Mouse (Mus musculus): ENCODE data around the gene Mum1.

Mum1 gene

GRCm38 (mm10) chr10:80250573-80250972 is 24.3 kb downstream of the Mum1 start:
- DNase-seq (ENCODE audit: low spot score in 2 of 2), result no peak

GRCm38 (mm10) chr10:80252011-80252410 is 25.8 kb downstream of the Mum1 start:
- DNase-seq (ENCODE audit: low spot score in 2 of 2), result no peak

DNA sequence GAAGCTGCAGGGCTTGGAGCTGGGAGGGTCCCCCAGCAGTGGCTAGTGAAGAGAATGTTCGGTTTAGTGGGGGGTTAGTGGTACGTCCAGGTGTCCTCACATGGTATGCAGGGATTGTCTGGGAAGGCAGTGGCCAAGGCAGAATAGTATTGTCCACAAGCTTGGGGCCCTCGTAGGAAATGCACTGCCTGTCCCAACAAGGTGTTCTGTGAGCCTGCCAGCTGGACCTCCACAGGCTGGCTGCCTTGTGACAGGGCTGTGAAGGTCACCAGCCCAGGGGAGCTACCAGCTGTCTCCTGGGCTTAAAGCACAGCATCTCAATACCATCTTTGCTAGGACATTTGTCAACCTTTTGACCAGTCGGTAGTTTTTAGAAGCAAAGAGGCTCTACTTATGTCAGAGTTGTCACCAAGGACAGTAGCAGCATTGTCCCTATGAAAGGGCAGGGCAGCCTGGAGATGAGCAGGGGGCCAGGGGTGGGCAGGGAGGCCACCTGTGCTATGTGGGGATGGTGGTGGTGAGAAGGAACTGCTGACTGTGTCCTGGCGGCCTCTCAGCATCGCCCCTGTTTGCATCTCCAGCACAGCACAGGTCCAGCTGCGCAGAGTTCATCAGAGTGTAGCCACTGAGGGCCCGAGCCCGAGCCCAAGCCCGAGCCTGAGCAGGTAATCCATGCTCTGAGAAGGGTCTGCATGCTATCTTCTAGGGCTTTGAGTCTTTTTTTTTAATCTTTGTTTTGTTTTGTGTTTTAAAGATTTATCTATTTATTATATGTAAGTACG is 26.4 kb downstream of the Mum1 start:
- no peak for DNase-seq (ENCODE audit: low spot score in 2 of 2)

DNA sequence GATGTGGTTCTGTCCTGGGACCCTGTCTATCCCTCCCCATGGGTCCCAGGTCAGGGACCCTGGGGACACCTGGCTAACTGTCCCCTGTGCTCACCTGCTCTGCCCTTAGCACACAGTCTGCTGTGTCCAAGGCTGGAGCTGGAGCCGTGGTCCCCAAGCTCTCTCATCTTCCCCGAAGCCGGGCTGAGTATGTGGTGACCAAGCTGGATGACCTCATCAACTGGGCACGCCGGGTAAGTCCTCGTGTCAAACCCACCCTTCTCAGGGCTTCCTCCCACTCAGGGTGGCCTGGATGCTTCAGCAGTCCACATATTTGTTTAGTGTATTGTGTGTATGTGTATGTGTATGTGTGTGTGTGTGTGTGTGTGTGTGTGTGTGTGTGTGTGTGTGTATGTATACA is 27.3 kb downstream of the Mum1 start:
- no peak for DNase-seq (ENCODE audit: low spot score in 2 of 2)

DNA sequence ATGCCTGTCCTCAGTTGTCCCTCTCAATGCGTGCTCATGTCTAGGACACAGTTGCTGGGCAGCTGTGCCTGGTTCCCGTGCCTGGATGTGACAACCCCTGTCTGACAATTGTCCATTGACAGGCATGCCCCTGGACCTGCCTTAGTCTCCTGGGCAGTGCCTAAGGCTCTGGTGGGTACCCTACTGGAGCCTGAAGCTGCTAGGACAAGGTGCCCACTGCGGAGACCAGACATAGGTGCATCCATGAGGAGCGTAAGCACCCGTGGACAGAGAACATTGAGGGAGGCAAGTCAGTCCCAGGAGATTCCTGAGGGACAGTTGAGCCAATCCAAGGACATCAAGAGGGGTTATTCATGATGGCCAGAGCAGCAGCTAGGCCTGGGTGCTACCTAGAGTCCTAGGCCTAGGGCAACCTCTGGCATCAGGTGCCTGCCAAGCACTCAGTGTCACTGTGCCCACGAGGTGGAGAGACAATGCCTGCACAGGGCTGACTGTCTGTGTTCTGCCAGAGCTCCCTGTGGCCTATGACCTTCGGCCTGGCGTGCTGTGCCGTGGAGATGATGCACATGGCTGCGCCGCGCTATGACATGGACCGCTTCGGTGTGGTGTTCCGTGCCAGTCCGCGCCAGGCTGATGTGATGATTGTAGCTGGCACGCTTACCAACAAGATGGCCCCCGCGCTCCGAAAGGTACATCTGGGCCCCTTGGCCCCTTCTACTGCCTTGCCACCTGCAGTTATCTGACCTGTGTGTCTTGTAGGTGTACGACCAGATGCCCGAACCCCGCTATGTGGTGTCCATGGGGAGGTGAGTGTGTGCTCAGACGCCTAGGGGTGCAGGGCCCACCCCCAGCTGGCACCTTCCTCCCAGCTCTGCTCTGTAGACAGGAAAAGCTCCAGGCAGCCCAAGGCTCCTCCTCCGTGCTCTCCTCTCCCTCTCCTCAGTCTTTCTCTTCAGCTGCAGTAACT is 28.4 kb downstream of the Mum1 start:
- no peak for DNase-seq (ENCODE audit: low spot score in 2 of 2)

GRCm38 (mm10) chr10:80255881-80256535 is 29.8 kb downstream of the Mum1 start:
- DNase-seq (ENCODE audit: low spot score in 2 of 2), result no peak

DNA sequence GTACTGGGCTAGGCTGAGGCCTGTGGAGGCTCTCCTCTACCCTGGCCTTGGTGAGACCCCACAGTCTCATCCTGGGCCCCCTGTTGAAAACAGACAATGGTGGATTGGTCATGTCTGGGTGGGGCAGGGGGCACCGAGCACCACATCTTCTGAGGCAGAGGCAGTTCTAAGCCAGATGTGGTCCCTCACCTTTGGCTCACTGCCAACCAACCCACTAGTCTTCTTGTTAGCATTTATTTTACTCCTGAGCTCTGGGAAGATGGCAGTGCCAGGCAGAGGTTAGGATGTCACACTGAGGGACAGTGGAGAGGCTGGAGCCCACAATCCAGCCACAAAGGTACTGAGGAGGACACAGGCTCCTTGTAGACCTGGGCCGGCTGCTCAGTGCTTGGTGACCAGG is 31.7 kb downstream of the Mum1 start:
- no peak for DNase-seq (ENCODE audit: low spot score in 2 of 2)

DNA sequence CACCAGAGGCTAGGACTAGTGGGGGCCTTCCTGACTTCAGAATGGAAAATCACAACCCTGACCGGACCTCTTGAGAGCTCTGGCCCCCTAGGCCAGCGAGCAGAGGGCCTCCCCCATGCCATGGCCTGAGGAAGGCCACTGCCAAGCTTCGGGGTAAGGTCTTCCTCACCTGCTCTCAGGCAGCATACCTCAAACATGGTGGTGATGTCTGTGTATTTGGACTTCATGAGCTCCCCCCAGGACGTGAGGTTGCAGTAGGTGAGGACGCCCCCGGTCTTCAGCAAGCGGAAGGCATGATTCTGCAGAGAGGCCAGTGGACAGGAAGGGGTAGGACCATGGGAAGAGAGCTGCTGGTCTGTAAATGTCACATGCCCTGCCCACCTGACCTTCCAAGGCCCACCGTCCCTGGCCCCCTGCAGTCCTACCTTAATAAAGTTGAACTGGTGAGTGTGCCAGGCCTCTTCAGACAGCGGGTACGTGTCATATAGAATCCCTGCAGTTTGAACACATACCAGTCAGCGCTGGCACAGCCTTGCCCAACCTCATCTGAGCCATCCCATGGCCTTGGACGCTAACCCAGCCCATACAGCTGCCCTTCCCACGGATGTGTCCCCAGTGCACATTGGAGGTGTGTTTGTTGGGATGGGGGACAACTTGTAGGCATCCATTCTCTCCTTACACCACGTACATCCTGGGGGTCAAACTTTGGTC is 32.7 kb downstream of the Mum1 start:
- no peak for DNase-seq (ENCODE audit: low spot score in 2 of 2)

GRCm38 (mm10) chr10:80259463-80259805 is 33.2 kb downstream of the Mum1 start:
- DNase-seq (ENCODE audit: low spot score in 2 of 2), result no peak

DNA sequence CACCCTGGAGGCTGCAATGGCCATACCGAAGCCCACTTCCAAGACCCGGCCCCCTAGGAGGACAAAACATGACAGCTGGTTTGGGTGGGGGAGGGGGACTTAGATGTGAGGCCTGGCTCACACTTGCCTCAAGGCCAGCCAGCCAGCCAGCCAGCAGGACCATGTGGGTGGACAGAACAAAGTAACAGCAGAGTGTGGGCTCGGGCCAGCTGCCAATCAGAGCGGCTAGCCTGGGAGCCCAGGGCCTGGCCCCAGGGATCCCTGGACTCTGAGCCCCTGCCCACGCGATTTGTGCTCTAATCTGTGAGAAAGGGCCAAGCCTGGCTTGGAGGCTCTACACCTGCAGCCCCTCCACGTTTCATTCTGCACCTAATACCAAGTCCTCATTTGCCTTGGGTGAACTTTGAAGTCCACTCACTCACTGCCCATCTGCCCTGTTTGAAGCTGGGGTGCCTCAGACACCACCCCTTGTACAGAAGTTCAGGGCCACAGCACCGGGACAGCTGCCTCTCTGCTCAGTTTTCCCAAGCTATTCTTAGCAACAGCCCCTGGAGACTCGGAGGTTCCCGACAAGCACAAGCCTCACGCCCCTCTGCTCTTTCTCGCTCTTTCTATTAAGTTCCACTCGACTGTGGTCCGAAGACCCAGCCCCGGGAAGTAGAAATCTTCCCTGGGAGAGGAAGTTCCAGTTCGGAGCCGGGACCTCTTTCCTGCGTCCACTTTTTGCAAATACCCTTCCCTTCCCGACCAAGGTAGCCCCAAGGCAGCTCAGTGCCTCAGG is 33.8 kb downstream of the Mum1 start:
- no peak for DNase-seq (ENCODE audit: low spot score in 2 of 2)

DNA sequence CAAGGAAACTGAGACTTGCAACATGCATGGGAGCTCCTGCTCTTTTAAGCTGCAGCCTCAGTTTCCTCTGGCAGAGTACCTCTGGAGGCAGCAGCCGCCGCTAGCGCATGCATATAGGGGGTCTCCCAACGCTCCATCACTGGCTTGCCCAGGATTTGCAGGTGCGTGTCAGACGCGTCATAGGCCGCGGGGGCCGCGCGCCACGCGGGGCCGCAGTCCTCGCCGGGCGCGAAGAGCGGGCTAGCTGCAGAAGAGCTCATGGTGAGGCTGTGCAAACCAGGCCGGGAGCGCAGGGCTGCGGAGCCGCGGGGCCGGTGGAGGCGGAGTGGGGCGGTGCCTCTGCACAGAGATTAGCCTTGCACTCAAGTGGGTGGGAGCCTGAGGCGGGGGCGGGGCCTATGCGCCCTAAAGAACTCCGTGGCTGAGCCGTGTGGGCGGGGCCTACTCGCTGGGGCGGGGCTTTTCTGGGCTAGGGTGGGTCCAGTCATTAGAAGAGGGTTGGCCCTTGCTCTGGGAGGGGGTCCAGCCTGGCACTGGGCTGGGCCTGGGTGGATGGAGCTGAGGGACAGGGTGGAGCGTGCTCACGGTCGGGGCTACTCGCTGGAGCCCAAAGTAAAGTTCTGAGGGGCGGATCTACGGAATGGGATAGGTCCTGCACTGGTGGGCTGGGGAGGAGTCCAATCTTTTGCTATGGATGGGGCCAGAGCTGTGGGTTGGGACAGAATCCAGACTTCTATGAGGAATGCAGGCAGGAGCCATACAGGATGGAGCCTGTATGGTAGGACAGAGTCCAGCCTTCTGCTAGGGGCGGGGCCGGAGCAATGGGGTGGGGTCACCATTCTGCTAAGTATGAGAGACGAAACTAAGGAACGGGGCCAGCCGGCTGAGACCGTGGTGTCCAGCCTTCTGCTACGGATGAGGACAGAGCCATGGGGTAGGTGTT is 34.7 kb downstream of the Mum1 start, which contains the start of the genes Gamt and Dazap1:
Gene Gamt (minus strand): TSS at position 371 of the 943 bp plus-strand sequence.
Gene Dazap1 (plus strand): TSS at position 845 of the 943 bp plus-strand sequence.
- DNase-seq (ENCODE audit: low spot score in 2 of 2), result peak; percentile 97 to 98

GRCm38 (mm10) chr10:80261585-80261968 is 35.3 kb downstream of the Mum1 start:
- peak; percentile 94 to 95 for DNase-seq (ENCODE audit: low spot score in 2 of 2)

- DNase-seq (ENCODE audit: low spot score in 2 of 2), result no peak
Observed at GRCm38 (mm10) chr10:80262169-80262568, 35.9 kb downstream of the Mum1 start.

DNA sequence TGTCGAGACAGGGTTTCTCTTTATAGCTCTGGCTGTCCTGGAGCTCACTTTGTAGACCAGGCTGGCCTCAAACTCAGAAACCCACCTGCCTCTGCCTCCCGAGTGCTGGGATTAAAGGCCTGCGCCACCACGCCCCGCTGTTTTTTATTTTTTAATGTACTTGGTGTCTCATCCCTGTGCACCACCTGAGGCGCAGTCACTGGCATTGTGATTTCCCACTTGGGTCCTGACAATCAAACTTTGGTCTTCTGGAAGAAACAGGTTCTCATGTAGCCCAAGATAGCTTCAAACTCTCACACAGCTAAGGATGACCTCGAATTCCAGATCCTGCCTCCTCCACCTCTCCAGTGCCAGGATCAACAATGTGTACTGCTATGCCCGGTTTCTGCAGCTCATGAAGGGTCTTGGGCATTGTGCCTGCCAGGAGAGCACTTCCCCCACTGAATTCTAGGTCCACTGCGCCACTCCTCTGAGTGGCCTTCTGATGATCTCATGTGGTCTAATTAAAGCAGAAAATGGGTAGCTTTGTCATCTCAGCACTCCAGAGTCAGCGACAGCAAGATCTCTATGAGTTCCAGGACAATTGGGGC is 36.6 kb downstream of the Mum1 start:
- DNase-seq (ENCODE audit: low spot score in 2 of 2), result no peak

- peak; percentile 99 for DNase-seq (ENCODE audit: low spot score in 2 of 2)
Observed at GRCm38 (mm10) chr10:80264341-80265148, 38.3 kb downstream of the Mum1 start.

GRCm38 (mm10) chr10:80265149-80265486 is 38.9 kb downstream of the Mum1 start:
- no peak for DNase-seq (ENCODE audit: low spot score in 2 of 2)

DNA sequence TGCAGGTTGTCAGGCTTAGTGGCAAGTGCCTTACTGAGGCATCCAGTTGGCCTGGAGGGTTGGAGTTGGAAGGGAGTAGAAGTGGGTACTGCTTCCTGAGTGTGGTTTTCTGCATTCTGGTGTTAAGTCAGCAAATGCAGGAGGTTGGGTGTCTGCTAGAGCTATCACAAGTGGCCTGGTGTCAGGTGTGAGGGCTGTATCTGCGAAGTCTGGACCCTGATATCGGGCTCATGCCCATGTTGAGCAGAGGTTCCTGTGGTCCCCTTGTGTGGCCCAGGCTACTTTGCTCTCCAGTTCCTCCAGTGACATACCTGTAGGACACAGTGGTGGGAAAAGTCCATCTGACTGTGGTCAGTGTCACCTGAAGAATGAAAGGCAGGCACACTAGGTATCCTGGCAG is 43.9 kb downstream of the Mum1 start:
- no peak for DNase-seq (ENCODE audit: low spot score in 2 of 2)

GRCm38 (mm10) chr10:80270734-80271181 is 44.5 kb downstream of the Mum1 start:
- DNase-seq (ENCODE audit: low spot score in 2 of 2), result peak in 1 of 2 experiments; percentile 45
